Mouse (Mus musculus) neural tube, embryonic 12.5 days (tissue): ENCODE measurements at regions not wholly inside any gene's neighbourhood (a gene's known extent, or its start where the extent isn't known, plus 50 kb on each side); places are given as distances from the start of the nearest gene placed in this dataset.

Experiments used
- ATAC-seq: fragments of 200-750 bp; cut with Nextera tagmentation; 2 replicates; pipeline ENCODE4 v1.8.0; 2017; ENCODE audit warnings: low read depth, mild to moderate bottlenecking, moderate TSS enrichment, moderate library complexity; ENCODE audit not compliant: low FRiP score
- H3K27ac ChIP-seq: fragments of 300-500 bp; sonication (generic); 2 replicates; pipeline ENCODE4 v1.5.1; 2016
- H3K27me3 ChIP-seq: fragments of 300-500 bp; sonication (generic); replicated peaks from 2 replicates; pipeline ENCODE4 v1.6.1; 2016; ENCODE audit warnings: mild to moderate bottlenecking
- H3K36me3 ChIP-seq: fragments of 300-500 bp; sonication (generic); 2 replicates; pipeline ENCODE4 v1.6.1; 2016; ENCODE audit warnings: mild to moderate bottlenecking
- H3K4me1 ChIP-seq: fragments of 300-500 bp; sonication (generic); 2 replicates; pipeline ENCODE4 v1.6.1; 2016
- H3K4me2 ChIP-seq: fragments of 300-500 bp; sonication (generic); replicated peaks from 2 replicates; pipeline ENCODE4 v1.6.1; 2016; ENCODE audit warnings: mild to moderate bottlenecking
- H3K4me3 ChIP-seq: fragments of 300-500 bp; sonication (generic); 2 replicates; pipeline ENCODE4 v1.5.1; 2016
- H3K9ac ChIP-seq: fragments of 300-500 bp; sonication (generic); 2 replicates; pipeline ENCODE4 v1.6.1; 2016; ENCODE audit warnings: mild to moderate bottlenecking
- H3K9me3 ChIP-seq: fragments of 300-500 bp; sonication (generic); 2 replicates; pipeline ENCODE4 v1.6.1; 2016; ENCODE audit warnings: mild to moderate bottlenecking
- WGBS: fragments of 180-500 bp; shearing (Covaris S2); methylation state at CpG from one replicate; pipeline ENCODE4 v1.1.7; 2016; 5-methylcytosine and 5-hydroxymethylcytosine counted together

- 37% methylated on average over 3 of the region's 3 CpGs for WGBS
- no peaks in the 10 kb centered on the region for H3K4me1 ChIP-seq
- peak; percentile 58; the same call in 1 of the 2 replicates for ATAC-seq
- no peaks in the 10 kb centered on the region for H3K9me3 ChIP-seq
- H3K36me3 ChIP-seq, result no peaks in the 10 kb centered on the region
- no peak overlapping the region for H3K4me2 ChIP-seq
- H3K27me3 ChIP-seq, result no peaks in the 10 kb centered on the region
- H3K27ac ChIP-seq, result no peak overlapping the region
- H3K4me3 ChIP-seq, result no peak overlapping the region
- no peak overlapping the region for H3K9ac ChIP-seq
Measured at GRCm38 (mm10) chr5:149815879-149816278, 137.8 kb downstream of the B3glct start.

- H3K36me3 ChIP-seq, result no peaks in the 10 kb centered on the region
- ATAC-seq, result no peak
- H3K4me2 ChIP-seq, result no peak overlapping the region
- 51% methylated on average over 6 of the region's 6 CpGs for WGBS
- no peaks in the 10 kb centered on the region for H3K27me3 ChIP-seq
- no peak overlapping the region for H3K27ac ChIP-seq
- no peak overlapping the region for H3K9ac ChIP-seq
- H3K4me1 ChIP-seq, result no peaks in the 10 kb centered on the region
- H3K4me3 ChIP-seq, result no peak overlapping the region
- H3K9me3 ChIP-seq, result no peaks in the 10 kb centered on the region
Measured at GRCm38 (mm10) chr5:149818812-149819211, 140.8 kb downstream of the B3glct start.

- Histone ChIP-seq H3K36me3 (no peaks in the 10 kb centered on the region), H3K27ac (no peak overlapping the region), H3K9ac (no peak overlapping the region), H3K4me1 (no peaks in the 10 kb centered on the region), H3K9me3 (no peaks in the 10 kb centered on the region), H3K27me3 (no peaks in the 10 kb centered on the region), H3K4me3 (no peak overlapping the region), H3K4me2 (no peak overlapping the region)
- ATAC-seq, result no peak
- 81% methylated on average over 9 of the region's 9 CpGs for WGBS
Measured at GRCm38 (mm10) chr5:149823821-149824220, 145.8 kb downstream of the B3glct start.

- Histone ChIP-seq H3K4me1 (no peaks in the 10 kb centered on the region), H3K4me3 (no peak overlapping the region), H3K4me2 (no peak overlapping the region), H3K9ac (no peak overlapping the region), H3K9me3 (no peaks in the 10 kb centered on the region), H3K36me3 (no peaks in the 10 kb centered on the region), H3K27me3 (no peaks in the 10 kb centered on the region), H3K27ac (no peak overlapping the region)
- WGBS, result 60% methylated on average over 3 of the region's 3 CpGs
- no peak for ATAC-seq
Measured at GRCm38 (mm10) chr5:149827599-149827998, 149.6 kb downstream of the B3glct start.

GRCm38 (mm10) chr5:149831122-149831861, 153.3 kb downstream of the B3glct start:
- ATAC-seq, result peak; percentile 73
- no peaks in the 10 kb centered on the region for H3K9me3 ChIP-seq
- no peaks in the 10 kb centered on the region for H3K27me3 ChIP-seq
- 4% methylated on average over 28 of the region's 28 CpGs for WGBS
- H3K36me3 ChIP-seq, result no peaks in the 10 kb centered on the region
- peak overlapping the region; percentile 40 for H3K4me3 ChIP-seq
- H3K4me2 ChIP-seq, result peak overlapping the region; percentile 70
- no peaks in the 10 kb centered on the region for H3K4me1 ChIP-seq
- H3K27ac ChIP-seq, result no peak overlapping the region
- peak overlapping the region; percentile 63 for H3K9ac ChIP-seq

- no peaks in the 10 kb centered on the region for H3K9me3 ChIP-seq
- H3K9ac ChIP-seq, result no peak overlapping the region
- H3K36me3 ChIP-seq, result no peaks in the 10 kb centered on the region
- ATAC-seq, result no peak
- H3K27ac ChIP-seq, result no peak overlapping the region
- H3K4me3 ChIP-seq, result no peak overlapping the region
- no peaks in the 10 kb centered on the region for H3K27me3 ChIP-seq
- no peaks in the 10 kb centered on the region for H3K4me1 ChIP-seq
- no peak overlapping the region for H3K4me2 ChIP-seq
- 71% methylated on average over 2 of the region's 2 CpGs for WGBS
Measured at GRCm38 (mm10) chr5:149837379-149837778, 159.3 kb downstream of the B3glct start.

GRCm38 (mm10) chr5:149842491-149842890, 164.5 kb downstream of the B3glct start:
- Histone ChIP-seq H3K4me2 (no peak overlapping the region), H3K36me3 (no peaks in the 10 kb centered on the region), H3K27ac (no peak overlapping the region), H3K27me3 (no peaks in the 10 kb centered on the region), H3K9me3 (no peaks in the 10 kb centered on the region), H3K9ac (no peak overlapping the region), H3K4me1 (0 out of 2 replicates have a peak, but pooled peaks cover 3% of the 10 kb centered on the region), H3K4me3 (no peak overlapping the region)
- no peak for ATAC-seq
- WGBS, result 68% methylated on average over 6 of the region's 6 CpGs

- 44% methylated on average over 7 of the region's 7 CpGs for WGBS
- Histone ChIP-seq H3K9ac (no peak overlapping the region), H3K36me3 (no peaks in the 10 kb centered on the region)
Measured at GRCm38 (mm10) chr5:149843310-149843709, 165.3 kb downstream of the B3glct start.

GRCm38 (mm10) chr5:149845256-149845655, 167.2 kb downstream of the B3glct start:
- Histone ChIP-seq H3K4me1 (0 out of 2 replicates have a peak, but pooled peaks cover 3% of the 10 kb centered on the region), H3K36me3 (no peaks in the 10 kb centered on the region), H3K9ac (no peak overlapping the region), H3K4me3 (no peak overlapping the region), H3K9me3 (no peaks in the 10 kb centered on the region), H3K4me2 (no peak overlapping the region), H3K27ac (no peak overlapping the region), H3K27me3 (no peaks in the 10 kb centered on the region)
- WGBS, result 86% methylated on average over 8 of the region's 8 CpGs
- no peak for ATAC-seq

More at GRCm38 (mm10) chr5:149843310-149843709, 165.3 kb downstream of the B3glct start:
- Histone ChIP-seq H3K4me2 (no peak overlapping the region), H3K4me1 (0 out of 2 replicates have a peak, but pooled peaks cover 3% of the 10 kb centered on the region), H3K4me3 (no peak overlapping the region), H3K27me3 (no peaks in the 10 kb centered on the region), H3K27ac (no peak overlapping the region), H3K9me3 (no peaks in the 10 kb centered on the region)
- no peak for ATAC-seq

GRCm38 (mm10) chr5:149848465-149848864, 170.0 kb upstream of the Rxfp2 start:
- H3K9me3 ChIP-seq, result no peaks in the 10 kb centered on the region
- H3K4me3 ChIP-seq, result no peak overlapping the region
- no peaks in the 10 kb centered on the region for H3K27me3 ChIP-seq
- no peaks in the 10 kb centered on the region for H3K36me3 ChIP-seq
- no peak overlapping the region for H3K27ac ChIP-seq
- WGBS, result 82% methylated on average over 3 of the region's 3 CpGs
- no peak overlapping the region for H3K4me2 ChIP-seq
- no peak overlapping the region for H3K9ac ChIP-seq
- 0 out of 2 replicates have a peak, but pooled peaks cover 3% of the 10 kb centered on the region for H3K4me1 ChIP-seq
- ATAC-seq, result no peak

- Histone ChIP-seq H3K4me3 (no peak overlapping the region), H3K27me3 (no peaks in the 10 kb centered on the region), H3K27ac (no peak overlapping the region), H3K36me3 (no peaks in the 10 kb centered on the region), H3K9ac (no peak overlapping the region), H3K4me2 (no peak overlapping the region), H3K4me1 (no peaks in the 10 kb centered on the region), H3K9me3 (no peaks in the 10 kb centered on the region)
- WGBS, result 14% methylated on average over 9 of the region's 9 CpGs
- no peak for ATAC-seq
Measured at GRCm38 (mm10) chr5:149851011-149851410, 167.5 kb upstream of the Rxfp2 start.

GRCm38 (mm10) chr5:149852516-149852915, 166.0 kb upstream of the Rxfp2 start:
- Histone ChIP-seq H3K4me2 (peak overlapping the region; percentile 16; the same call in 1 of the 2 replicates), H3K9me3 (no peaks in the 10 kb centered on the region), H3K36me3 (no peaks in the 10 kb centered on the region), H3K4me1 (no peaks in the 10 kb centered on the region), H3K9ac (no peak overlapping the region), H3K27ac (no peak overlapping the region), H3K4me3 (no peak overlapping the region), H3K27me3 (no peaks in the 10 kb centered on the region)
- WGBS, result 61% methylated on average over 16 of the region's 16 CpGs
- ATAC-seq, result no peak

GRCm38 (mm10) chr5:149856101-149856500, 162.4 kb upstream of the Rxfp2 start:
- H3K9me3 ChIP-seq, result no peaks in the 10 kb centered on the region
- no peak for ATAC-seq
- H3K4me1 ChIP-seq, result no peaks in the 10 kb centered on the region
- H3K27ac ChIP-seq, result no peak overlapping the region
- H3K27me3 ChIP-seq, result no peaks in the 10 kb centered on the region
- no peaks in the 10 kb centered on the region for H3K36me3 ChIP-seq
- WGBS, result 78% methylated on average over 1 of the region's 1 CpGs
- H3K4me2 ChIP-seq, result no peak overlapping the region
- H3K4me3 ChIP-seq, result no peak overlapping the region
- no peak overlapping the region for H3K9ac ChIP-seq
